Mouse (Mus musculus) frontal cortex, adult (tissue): ENCODE measurements around the gene Rfx8.

Source experiments
- ATAC-seq: cut with Nextera tagmentation; 2 replicates; pipeline ENCODE4 v1.9.2; 2017; ENCODE audit warnings: mild to moderate bottlenecking, moderate library complexity, mixed read lengths; ENCODE audit not compliant: low TSS enrichment

Rfx8 gene

DNA sequence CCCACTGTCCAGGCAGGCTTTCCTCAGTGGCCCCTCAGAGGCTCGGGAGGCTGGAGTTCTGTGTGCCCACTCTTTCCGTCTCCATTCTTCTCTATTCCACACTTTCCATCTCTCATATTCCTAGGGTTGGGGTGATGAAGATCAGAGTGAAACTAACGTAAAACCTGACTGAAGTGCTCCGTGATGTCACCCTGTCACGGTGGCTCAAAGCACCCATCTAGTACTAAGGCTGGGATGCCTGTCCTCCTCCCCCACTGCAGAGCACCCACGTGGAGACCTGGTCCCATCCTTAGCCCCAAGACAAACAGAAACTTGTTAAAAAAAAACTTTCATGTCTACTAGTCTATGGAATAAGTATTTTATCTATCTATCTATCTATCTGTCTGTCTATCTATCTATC, 14.1 kb upstream of the Rfx8 start:
- ATAC-seq, result no peak

DNA sequence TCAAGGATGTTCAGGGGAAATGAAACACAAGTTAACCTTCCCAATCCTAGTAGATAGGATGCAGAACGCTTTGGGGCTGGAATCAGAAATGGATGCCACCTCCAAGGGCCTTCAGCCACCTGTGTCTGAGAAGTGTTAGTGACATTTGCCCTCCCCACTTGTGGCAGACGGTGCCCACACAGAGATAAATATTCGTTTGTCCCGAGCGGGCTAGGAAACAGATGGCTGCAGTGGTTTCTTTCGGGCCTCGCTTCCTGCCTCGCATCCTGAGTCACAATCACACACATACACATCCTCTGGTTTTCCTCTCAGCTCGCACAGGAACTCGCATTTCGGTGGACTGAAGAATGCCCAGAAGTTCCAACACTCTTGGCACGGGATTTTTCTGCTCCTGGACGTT, 13.5 kb upstream of the Rfx8 start:
- ATAC-seq, result no peak

DNA sequence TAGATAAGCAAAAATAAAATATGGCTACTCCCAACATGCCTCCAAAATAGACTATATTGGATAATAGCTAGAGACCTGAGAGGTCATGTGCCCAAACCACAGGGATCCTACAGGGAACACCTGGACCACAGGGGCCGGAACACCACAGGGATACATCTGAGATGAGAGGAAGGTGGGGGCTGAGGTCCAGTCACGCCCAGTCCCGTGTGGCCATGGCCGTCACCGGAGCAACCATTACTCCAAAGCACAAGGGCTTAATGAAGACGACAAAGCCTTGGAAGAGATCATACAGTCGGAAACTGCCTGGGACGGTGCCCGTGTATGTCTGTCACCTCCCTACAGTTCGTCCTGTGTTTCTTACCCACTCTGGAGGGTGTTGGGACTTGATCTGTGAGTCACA, 13.1 kb upstream of the Rfx8 start:
- ATAC-seq, result no peak

DNA sequence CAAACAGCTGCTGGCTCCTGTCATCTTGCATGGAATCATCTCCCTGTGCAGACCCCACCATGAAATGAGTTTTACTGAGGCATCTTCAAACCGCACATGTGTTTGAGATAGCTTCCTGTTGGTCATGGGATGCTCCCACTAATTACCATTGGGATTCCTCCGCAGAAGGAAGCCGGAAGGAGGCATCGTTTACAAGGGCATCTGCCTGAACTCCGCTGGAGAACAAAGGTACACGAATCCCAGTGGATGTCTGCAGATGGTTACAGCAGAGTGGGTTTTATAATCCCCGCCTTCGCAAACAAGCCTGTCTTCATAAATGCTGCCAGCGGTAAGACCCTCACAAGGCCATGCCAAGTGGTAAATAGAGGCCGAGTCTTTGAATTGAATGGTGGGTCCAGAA, 11.3 kb upstream of the Rfx8 start:
- no peak for ATAC-seq

DNA sequence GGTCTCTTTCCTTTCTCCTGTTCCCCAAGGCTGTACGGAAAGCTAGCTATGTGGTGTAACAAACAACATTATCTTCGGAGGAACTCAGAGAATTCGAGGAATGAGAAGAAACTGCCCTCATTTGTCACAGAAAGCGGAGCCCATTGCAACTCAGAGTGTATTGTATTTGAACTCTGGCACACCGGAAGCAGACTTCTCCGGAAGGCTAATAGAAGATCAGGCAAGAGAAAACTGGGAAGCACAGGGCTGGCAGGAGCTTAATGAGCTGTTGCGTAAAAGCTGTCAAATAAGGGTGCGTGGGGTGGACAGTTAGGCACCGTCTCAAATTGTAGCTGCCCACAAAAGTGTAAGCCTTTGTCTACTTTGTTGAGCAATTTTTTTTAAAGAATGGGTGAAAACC, 10.7 kb upstream of the Rfx8 start:
- ATAC-seq, result no peak

DNA sequence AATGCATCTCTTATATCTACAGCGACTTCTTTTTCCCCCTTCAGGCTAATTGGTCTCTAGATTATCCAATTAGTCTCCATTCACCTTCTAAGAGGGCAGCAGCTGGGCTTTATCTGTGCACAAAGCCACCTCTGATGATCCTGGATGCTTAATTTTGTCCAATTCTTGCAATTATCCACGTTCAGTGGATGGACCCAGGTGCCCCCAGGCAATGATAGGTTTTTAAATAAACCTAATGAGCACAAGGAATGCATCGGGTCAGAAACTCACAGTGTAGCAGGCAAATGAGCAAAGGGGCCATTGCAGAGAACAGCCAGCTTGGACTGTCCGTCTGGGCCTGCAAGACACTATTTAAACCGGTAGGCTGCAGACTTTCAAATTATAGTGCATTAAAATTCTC, 10.1 kb upstream of the Rfx8 start:
- ATAC-seq, result no peak

DNA sequence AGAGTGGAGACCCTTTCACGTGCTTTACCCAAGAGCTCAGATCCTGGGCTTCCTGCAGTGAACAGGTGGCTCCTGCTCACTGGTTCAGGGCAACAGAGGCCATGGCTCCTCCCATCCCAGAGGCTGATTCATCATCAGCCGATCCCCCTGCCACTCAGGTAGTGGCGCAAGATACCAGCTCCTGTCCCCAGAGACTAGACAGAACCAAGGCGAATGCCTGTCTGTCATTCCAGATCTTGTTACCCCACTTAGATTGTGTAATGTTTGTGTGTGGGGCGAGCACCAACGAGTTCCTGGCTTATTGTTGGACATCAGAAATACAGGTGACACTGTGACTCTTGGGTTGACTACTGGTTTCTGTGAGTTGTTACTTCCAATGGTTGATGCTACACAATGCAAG, 9.1 kb upstream of the Rfx8 start:
- no peak for ATAC-seq

DNA sequence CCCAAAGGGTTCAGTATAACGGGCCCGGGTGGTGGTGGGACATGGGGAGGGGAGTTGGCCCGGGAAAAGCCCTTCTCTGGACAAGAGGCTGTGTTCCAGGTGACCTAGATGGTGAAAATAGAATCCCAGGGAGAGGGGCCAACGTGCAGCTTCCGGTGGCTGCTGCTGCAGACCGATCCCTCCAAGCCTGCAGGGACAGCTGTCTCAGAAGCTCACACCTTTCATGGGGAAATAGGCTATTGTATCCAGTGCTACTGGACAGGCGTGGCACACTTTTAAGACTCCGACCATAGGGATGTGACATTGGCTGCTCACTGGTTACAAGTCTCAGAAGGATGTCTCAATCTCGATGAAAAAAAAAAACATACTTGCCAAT, 542 bp upstream of the Rfx8 start:
- 0 out of 2 replicates have a peak, but pooled peaks have one; percentile 20 for ATAC-seq

DNA sequence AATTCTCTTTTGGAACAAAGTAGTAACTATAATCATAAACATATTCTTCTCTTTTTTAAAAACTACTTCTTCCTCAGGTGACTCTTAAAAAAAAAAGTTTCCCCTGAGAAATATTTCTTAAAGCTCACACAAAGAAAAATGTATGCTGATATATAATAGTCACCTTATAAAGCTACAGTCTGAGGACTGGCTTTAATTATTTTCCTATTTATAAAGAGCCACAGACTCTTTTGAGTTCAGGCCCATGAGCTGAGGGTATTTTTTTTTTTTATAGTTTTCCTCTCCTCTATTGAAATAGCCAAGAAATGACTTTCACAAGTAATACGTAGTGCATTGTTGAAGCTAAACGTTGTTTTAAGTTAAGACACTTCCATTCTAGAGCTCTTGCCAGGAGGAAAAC, 611 bp downstream of the Rfx8 start:
- no peak for ATAC-seq

DNA sequence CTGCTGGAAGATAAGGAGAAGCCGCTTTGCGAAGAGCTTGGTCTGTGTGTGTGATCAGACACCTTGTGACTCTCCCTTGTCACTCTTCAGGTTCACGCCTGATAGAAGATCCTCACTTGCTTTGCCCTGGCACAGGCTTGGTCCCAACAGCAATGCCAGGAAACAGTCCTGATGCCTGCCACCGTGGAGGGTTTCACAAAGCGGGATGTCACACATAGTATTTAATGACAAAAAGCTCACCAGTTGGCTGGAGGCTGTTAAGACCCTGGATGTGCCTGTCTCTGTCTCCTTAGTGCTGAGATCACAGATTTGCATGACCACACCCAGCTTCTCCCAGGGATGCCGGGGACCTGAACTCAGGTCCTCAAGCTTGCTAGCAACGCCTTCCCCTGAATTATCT, 5.2 kb downstream of the Rfx8 start:
- ATAC-seq, result no peak

DNA sequence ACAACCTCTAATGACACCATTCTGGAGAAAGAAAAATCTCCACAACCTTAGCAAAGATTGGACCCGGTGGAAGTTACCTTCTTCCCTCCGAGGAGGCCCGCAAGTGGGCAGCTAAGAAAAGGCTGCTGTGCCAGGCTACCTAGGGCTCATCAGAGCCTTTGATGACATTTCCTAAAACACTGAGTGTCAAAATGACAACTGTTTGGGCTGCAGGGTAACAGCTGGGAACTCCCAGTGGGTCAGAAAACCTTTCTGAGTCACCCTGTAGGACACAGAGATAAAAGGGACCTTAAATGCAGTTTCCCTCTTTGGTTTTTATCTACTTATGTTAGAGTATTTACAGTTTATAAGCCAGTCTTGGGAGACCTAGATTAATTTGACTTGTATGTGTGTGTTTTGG, 6.1 kb downstream of the Rfx8 start:
- no peak for ATAC-seq

DNA sequence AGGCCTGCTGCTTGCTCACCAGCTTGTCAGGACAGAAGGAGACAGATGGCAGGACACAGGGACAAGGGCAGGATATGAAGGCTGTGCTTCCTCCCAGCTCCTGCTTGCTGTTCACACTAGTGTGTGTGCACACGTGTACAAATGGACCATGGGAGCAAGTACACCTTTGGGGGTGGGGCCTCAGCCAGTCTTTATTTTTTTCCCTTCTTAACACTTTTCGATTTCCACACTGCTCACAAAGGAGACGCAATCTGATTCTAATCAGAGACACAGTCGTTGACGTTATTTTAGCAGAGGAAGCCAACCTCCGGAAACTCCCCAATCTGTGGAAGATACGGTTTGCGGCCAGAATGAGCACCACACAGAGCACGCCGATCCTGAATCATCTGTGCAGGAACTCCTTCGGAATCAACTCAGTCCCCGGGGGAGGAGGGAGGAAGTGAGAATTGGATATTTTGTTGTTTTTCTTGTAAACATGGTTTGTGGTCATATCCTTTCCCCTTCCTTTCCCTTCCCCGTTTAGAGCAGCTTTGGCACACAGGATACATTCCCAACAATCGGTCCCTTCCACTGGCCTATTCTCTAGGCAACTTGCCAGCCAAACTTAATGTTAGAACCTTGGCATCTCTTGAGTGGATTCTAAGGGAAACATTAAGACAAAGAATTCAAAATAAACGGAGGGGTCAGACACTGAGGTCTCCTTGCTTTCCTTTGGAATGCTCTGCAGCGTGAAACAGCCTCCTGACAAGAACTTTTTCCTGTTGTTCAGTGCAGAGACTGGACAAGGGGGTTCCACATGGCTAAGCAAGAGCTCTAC, 6.7 kb downstream of the Rfx8 start:
- peak; percentile 78 for ATAC-seq

DNA sequence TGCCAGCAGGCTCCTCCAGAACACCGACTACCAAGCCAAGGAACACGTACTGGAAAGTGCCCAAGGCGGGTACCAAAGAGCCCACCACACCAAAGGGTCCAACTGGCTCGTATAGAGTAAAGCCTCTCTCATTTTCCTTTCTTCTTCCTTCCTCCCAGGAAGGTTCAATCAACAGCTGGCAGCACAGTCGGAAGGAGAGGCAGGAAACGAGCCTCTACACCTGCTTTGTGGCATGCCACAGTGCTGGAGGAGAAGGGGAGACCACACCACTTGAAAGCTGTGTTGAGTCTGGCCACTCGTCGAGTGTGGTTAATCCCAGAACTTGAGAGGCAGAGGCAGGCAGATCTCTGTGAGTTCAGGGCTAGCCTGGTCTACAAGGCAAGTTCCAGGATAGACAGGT, 7.5 kb downstream of the Rfx8 start:
- ATAC-seq, result no peak

DNA sequence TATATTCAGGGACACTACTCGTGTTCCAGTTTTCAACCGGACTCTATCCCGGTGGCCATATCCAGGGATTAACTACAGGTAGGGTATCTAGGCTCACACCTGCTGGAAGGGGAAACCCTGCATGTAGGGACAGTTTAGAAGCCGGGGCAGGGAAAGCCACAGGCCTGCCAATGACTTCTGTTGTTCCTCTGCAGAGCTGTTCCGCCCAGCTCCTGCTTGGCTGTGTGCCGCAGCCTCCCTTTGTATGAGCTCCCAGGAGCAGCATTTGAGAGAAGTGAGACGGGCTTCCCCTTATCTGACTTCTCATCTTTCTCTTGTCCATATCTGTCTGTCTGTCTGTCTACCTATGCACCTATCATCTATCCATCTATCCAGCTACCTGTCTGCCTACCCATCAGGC, 8.5 kb downstream of the Rfx8 start:
- no peak for ATAC-seq

DNA sequence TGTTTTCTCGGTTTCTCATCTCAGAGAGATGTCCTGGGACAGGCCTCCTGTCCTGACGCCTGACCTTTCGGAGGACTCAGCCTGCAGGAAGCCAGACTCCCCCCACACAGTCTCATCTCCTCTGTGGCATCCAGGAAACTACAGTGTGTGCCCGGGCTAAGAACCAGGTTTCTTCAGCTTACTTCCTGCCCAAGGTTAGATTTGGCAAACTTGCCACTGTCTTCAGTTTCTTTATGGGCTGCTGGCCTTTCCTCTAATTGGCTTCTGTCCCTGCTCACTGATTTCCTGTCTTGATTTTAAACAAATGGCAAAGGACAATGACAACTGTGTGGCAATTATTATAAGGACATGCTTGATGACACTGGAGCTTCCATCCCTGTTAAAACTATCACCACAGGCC, 10.2 kb downstream of the Rfx8 start:
- ATAC-seq, result no peak

DNA sequence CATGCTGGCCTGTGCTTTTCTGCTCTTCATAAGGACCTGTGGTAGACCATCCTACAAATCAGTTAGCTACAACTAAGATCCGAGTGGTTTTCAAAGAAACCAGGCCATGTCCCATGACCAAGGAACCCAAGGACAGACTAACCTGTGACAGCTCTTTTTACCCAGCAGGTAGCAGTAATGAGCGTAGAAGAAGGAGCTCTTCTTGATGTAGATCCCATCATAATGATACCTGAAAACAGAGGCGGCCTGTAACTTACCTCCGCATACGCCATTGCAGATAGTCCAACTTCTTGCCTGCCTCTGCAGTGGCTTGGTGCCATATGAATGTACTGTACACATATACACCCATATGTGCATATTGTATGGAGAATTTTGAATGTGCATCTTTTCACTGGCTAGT, 10.8 kb downstream of the Rfx8 start:
- ATAC-seq, result no peak

DNA sequence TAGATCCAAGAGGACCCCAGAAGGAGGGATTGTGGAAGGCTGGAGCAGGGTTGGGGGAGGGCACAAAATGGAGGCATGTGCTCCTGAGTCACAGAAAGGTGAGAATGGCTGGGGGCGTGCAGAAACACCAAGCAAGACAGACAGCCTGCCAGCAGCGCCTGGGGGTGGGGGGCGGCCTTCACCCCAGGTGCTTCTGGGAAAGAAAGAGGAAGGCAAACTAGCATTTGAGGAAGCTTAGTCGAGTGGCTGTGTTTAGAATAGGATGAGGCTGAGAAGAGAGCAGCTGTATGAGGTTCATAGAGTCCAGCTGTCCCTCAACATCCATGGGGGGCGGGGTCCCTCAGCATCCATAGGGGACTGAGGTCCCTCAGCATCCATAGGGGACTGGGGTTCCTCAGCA, 12.0 kb downstream of the Rfx8 start:
- no peak for ATAC-seq

DNA sequence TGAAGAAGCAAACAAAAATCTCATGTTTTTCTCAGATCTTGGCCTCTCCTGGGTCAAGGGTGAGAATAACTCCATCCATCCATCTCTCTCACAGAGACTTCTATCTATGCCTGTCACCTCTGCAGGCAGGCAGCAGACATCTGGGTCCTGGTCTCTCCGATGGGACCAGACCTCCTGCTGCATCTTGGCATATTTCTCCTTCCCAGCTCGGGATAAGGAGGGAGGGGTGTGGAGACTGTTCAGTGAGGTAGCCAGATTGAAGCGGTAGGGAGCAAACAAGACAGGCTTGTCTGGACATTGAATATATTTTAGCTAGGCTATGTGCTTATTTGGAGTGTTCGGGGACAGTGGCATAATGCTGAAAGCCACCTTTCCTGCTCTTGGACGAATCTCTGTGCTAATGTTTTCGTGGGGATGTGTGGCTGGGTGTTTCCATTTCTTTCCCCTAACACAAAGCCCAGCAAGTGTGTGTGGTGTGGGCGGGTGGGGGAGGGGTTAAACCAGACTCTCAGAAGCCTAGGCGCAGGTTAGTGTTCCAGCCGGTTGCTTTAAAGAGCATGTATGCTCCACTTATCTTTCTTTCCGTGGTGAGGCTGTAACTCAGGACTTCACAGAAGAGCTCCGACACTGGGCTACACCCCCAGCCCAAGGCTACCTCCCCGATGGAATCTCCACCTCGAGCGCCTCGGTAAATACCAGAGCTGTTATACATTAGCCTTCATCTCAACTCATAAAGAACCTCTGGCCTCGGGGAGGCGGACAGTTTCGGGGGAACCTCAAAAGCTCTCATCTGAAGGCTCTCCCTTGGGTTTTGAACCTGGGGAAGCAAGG, 18.4 kb downstream of the Rfx8 start:
- peak; percentile 52 for ATAC-seq

DNA sequence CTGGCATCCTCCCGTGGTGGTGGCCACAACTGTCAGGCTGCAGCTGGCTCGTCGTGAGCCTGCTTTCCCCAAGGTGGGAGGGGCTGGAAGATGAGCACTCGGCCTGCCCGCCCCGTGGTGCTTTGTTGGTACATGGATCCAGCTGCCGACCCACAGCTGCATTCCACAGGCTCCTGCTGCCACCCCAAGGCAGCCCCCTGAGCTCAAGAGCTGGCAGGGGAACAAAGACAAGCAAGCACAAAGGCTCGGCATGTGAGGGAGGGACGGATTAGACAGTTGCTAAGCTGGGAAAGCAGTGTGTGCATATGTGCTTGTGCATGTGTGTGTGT, 19.6 kb downstream of the Rfx8 start:
- ATAC-seq, result no peak

DNA sequence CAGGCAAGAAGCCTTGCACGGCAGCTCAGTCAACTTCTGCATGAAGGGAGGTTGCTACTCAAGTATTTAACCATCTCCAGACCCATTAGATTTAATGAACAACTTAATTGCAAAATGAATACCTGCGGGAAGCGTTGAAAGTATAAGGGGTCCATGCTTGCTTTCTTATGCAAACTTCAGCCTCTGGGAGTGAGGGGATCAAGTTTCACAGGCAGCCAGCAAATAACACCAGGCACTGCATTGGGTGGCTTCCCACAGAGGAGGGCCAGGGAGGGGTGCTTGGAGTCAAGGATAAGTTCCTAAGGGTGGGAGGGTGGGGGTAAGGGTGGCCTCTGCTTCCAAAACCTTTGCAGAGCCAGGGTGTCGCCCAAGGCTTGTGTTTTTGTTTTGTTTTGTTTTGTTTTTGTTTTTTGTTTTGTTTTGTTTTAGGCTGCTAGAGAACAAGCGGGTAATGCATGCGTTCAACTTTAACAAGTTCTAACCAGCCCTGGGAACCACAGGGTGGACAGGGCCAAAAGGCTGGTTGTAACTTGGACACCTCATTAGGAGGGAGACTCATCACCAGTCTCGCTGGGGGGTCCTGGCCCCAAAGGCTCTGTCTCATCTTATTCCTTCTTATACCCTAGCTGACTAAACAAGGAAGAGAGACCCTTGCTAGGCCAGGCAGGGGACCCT, 20.1 kb downstream of the Rfx8 start:
- no peak for ATAC-seq

DNA sequence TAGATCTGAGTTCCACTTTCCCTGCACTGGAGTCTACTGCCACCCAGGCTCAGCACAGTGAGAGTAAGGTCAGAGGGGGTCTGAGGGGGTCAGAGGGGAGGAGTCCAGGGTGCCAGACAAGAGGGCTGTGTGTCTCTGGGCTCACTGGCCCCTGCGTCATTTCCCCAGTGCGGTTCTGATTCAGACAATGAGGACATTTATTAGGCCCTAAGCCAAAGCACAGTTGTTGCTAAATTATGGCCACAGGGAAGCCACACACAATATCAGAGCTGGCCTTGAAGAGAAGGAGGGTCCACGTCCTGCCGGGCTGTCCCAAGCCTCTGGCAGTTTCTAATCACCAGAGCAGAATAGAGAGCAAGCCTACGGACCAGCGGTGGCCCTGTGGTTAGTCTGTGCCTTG, 22.3 kb downstream of the Rfx8 start:
- ATAC-seq, result no peak

DNA sequence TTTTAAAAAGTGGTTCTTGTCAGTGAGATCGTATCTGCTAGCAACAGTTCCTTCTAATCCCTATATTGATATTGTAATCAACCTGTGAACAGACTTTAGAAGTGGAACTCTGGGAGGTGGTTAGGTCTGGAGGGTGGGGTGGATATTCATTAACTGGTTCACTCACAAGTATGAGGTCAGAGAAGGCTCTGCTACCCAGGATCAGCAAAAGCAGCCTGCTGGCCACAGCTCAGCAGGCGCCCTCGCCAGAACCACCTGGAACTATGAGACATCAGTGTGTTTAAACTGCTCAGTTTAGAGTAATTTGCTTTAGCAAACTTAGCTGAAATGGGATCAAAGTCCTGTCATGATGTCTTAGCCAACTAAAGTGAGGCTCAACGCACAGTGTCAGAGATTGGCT, 25.6 kb downstream of the Rfx8 start:
- no peak for ATAC-seq

DNA sequence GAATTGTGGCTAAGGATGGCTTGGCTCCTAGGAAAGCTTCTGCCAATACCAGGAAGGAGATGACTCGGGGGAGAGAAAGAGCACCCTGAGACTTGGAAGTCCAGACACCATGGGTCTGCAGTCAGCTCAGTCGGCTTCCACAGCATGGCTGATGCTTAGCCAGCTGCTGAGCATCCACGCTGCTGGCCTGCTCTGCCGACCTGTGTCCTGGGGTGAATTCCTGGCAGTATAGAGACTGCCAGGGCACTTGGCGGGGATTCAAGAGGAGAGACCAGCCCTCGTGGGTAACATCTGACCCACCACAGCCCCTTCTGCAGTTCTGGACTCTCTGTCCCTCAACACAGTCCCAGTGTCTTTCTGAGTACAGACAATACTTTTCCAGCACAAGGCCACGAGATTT, 26.0 kb downstream of the Rfx8 start:
- ATAC-seq, result no peak
